In the genomic region with DNA sequence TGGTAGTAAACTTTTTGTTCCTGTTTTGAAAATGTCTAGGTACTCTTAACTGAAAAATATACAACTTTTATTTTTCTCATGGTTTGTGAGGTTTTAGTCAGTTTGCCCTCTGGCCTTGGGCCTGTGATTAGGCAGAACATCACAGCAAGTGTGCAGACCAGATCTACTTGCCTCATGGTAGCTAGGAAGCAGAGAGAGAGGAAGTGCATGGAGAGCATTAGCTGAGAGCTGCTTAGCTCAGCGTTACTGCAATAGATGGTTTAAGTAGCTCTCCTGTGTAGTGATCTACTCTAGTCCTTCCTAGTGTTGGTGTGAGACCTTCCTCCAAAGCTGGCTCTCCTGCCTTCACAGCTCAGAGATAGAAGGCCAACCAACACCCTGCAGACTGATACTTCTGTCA, we compare ENCODE assay signal across 31 mouse cellular contexts. TPM values are rescaled to one million over a fixed set of nuclear protein-coding genes. Genes with fewer than 3 reads are reported as not detected.
"Had no signal": no experiment of that assay in that cellular context is flagged by ENCODE, and none has a peak within 500 bp of the region (broad histone marks: within the 10 kb centered on the region; RNA-seq: fewer than 3 reads in every experiment).

No protein-coding gene starts in this region.

RNA-seq across cellular contexts. Expression of gene Olfr417, which starts 11.3 kb away (rescaled TPM):
- total RNA-seq: gastrocnemius, adult 2 months; gastrocnemius, postnatal 10 days; gastrocnemius, postnatal 25 days; gastrocnemius, postnatal 4 days; heart, adult 2 months; heart, postnatal 14 days; heart, postnatal 36 days; layer of hippocampus, adult 2 months; layer of hippocampus, postnatal 10 days; layer of hippocampus, postnatal 25 days; left cerebral cortex, adult 2 months; left cerebral cortex, postnatal 14 days; left cerebral cortex, postnatal 36 days had no signal
- polyA plus RNA-seq: frontal cortex, adult 2 months; heart, adult 2 months; heart, embryonic 11.5 days; heart, embryonic 13.5 days; heart, embryonic 15.5 days; heart, postnatal 0 days; hindbrain, embryonic 10.5 days; hindbrain, embryonic 12.5 days; hindbrain, embryonic 14.5 days; hindbrain, embryonic 16.5 days; inflammation-experienced regulatory T-cells, adult 6 months; intestine, embryonic 15.5 days; intestine, postnatal 0 days; kidney, embryonic 14.5 days; kidney, embryonic 16.5 days; limb, embryonic 10.5 days; limb, embryonic 12.5 days; limb, embryonic 14.5 days; liver, embryonic 12.5 days had no signal

RNA-seq across cellular contexts. Expression of gene Mptx1, which starts 23.3 kb away (rescaled TPM):
- total RNA-seq: gastrocnemius, adult 2 months; gastrocnemius, postnatal 10 days; gastrocnemius, postnatal 25 days; gastrocnemius, postnatal 4 days; heart, adult 2 months; heart, postnatal 14 days; heart, postnatal 36 days; layer of hippocampus, adult 2 months; layer of hippocampus, postnatal 10 days; layer of hippocampus, postnatal 25 days; left cerebral cortex, adult 2 months; left cerebral cortex, postnatal 14 days; left cerebral cortex, postnatal 36 days had no signal
- polyA plus RNA-seq: frontal cortex, adult 2 months; heart, adult 2 months; heart, embryonic 11.5 days; heart, embryonic 13.5 days; heart, embryonic 15.5 days; heart, postnatal 0 days; hindbrain, embryonic 10.5 days; hindbrain, embryonic 12.5 days; hindbrain, embryonic 14.5 days; hindbrain, embryonic 16.5 days; inflammation-experienced regulatory T-cells, adult 6 months; kidney, embryonic 14.5 days; kidney, embryonic 16.5 days; limb, embryonic 10.5 days; limb, embryonic 12.5 days; limb, embryonic 14.5 days; liver, embryonic 12.5 days had no signal

RNA-seq across cellular contexts. Expression of gene Olfr248, which starts 37.2 kb away (rescaled TPM):
- total RNA-seq: gastrocnemius, adult 2 months; gastrocnemius, postnatal 10 days; gastrocnemius, postnatal 25 days; gastrocnemius, postnatal 4 days; heart, adult 2 months; heart, postnatal 14 days; heart, postnatal 36 days; layer of hippocampus, adult 2 months; layer of hippocampus, postnatal 10 days; layer of hippocampus, postnatal 25 days; left cerebral cortex, adult 2 months; left cerebral cortex, postnatal 14 days; left cerebral cortex, postnatal 36 days had no signal
- polyA plus RNA-seq: frontal cortex, adult 2 months; heart, adult 2 months; heart, embryonic 11.5 days; heart, embryonic 13.5 days; heart, embryonic 15.5 days; heart, postnatal 0 days; hindbrain, embryonic 10.5 days; hindbrain, embryonic 12.5 days; hindbrain, embryonic 14.5 days; hindbrain, embryonic 16.5 days; inflammation-experienced regulatory T-cells, adult 6 months; intestine, embryonic 15.5 days; intestine, postnatal 0 days; kidney, embryonic 14.5 days; kidney, embryonic 16.5 days; limb, embryonic 10.5 days; limb, embryonic 12.5 days; limb, embryonic 14.5 days; liver, embryonic 12.5 days had no signal
